Mouse (Mus musculus): ENCODE data around the gene Fam110a.
A peak's percentile ranks its signal among the peaks of the same experiment; 100 is the strongest.

Gene Fam110a

DNA sequence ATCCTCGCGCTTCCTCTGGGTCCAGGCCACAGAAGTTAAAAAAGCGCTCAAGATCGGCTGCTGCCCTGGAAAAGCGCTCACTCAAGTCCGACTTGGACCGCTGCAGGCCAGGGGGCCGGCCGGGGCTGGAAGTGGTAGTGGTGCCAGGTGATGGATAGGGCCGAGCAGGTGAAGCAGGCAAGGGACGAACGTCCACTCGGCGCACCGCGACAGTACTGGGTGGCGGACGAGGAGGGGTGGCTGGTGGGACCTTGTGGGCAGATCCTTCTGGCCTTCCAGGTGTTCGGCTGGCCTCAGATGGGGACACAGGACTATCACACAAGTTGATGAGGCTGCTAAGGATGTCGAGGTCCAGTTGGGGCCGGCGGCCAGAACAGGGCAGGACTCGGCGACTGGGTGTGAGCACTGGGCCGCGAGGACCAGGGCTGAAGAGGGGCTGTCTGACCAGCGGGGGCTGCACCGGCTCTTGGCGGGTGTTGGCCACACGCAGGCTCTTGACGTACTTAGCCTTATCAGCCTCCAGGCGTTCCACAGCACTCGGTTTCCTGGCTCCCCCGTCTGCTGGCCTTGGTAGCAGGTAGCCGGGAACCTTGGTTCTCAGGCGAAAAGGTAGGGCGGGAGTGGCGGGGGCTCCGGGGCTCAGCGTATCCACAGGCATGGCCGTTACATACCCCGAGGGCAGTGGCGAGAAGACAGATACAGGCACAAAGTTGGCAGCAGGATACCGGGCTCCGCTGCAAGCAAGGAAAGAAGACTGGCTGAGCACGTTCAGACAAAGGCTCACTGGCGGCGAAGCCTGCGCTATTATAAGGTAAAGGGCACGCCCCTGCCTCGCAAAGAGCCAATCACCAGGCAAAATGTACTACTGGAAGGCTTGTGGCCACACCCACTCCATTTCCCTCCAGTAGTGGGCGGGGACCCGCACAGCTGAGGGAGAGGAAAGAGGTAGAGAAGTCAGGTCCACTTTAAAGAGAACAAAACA lies 9.5 kb downstream of the Fam110a start:
- peak; percentile 89 for DNase-seq (ENCODE audit: low read depth, low spot score)

DNA sequence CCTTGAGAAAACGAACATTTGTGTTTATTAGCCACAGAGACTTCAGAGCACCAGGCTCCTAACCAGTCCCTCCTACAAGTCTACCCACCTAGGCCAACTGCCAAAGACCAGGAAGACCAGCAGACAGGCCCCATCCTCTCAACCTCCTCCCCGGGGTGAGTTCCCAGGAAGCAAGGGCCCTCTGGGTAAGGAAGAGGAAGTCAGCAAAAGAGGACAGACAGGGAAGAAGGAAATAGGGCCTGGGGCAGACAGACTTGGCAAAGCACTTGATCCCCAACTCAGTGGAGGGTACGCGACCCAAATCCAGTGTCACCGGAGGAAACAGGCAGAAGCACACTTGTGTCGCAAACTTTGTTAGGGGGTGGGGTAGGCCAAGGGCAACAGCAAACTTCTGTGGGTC lies 10.6 kb downstream of the Fam110a start:
- no peak for DNase-seq (ENCODE audit: low read depth, low spot score)

- no peak for DNase-seq (ENCODE audit: low read depth, low spot score)
Observed at GRCm38 (mm10) chr2:151968986-151969385, 11.0 kb downstream of the Fam110a start.

GRCm38 (mm10) chr2:151968451-151968850 lies 11.6 kb downstream of the Fam110a start:
- DNase-seq (ENCODE audit: low read depth, low spot score): no peak

GRCm38 (mm10) chr2:151967792-151968191 lies 12.2 kb downstream of the Fam110a start:
- no peak for DNase-seq (ENCODE audit: low read depth, low spot score)

DNA sequence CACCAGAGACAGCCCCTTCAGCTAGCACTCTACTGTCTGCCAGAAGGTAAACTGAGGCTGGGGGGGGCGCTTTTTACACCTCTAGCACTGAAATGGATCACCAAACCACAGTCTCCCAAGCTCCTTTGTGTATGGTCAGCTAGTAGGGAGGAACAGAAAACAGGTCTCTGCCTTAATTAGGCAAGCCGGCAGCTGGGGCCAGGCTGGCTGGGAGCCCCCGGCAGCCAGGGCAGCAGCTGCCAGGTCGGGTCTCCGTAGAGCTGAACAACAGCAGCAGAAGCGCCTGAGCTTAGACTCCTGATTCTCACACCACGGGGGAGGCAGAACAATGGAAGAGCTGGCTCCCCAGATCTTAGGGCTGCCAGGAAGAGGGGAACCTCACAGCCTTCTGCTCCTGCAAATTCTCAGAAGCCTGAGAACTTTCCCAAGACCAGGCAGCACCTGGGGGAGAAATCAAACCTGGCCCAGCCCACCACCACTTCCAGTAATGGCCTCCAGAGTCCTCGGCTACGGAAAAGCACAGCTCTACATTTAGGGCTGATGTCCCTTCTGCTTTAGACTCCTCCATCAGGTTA lies 12.8 kb downstream of the Fam110a start:
- DNase-seq (ENCODE audit: low read depth, low spot score): no peak

DNA sequence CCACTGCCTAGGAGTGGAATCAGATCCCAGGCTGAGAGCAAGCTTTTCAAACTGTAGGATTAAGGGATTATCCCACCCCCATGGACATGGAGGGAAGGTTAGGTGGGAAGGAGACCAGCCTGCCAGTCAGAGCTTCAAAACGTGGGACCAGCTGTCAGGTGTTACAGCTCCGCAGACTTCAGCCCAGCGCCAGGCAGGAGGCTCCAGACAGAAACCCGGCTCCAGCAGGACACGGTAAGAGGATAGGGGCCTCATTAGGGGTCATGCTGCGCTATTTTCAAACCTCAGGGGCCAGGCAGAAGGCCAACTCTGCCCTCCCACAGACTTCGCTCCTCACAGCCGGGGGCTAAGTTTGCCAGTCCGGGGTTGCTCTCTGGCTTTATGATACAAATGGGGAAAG lies 16.0 kb downstream of the Fam110a start:
- DNase-seq (ENCODE audit: low read depth, low spot score): no peak

DNA sequence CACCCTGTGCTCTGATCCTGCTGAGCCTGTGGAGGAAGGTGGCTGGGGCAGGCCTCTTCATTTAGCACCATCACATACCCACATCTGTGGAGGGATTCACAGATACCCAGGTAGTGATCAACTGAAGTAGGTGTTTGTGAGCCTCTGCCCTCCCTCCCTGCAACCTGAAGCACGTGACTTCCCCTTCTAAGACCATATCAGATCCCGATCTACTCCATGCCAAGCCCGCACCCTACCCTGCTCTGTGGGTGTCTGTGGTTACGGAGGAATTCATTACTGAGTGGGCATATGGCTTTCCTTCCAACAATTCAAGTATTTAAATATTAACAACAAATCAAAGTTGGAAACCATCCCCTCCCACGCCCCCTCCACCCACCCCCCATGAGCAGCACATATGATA lies 16.7 kb downstream of the Fam110a start:
- DNase-seq (ENCODE audit: low read depth, low spot score): no peak

GRCm38 (mm10) chr2:151962474-151962873 lies 17.5 kb downstream of the Fam110a start:
- DNase-seq (ENCODE audit: low read depth, low spot score): no peak

- DNase-seq (ENCODE audit: low read depth, low spot score): no peak
Observed at GRCm38 (mm10) chr2:151961284-151962196, 18.5 kb downstream of the Fam110a start.

GRCm38 (mm10) chr2:151959274-151959673 lies 20.7 kb downstream of the Fam110a start:
- DNase-seq (ENCODE audit: low read depth, low spot score): peak; percentile 72

DNA sequence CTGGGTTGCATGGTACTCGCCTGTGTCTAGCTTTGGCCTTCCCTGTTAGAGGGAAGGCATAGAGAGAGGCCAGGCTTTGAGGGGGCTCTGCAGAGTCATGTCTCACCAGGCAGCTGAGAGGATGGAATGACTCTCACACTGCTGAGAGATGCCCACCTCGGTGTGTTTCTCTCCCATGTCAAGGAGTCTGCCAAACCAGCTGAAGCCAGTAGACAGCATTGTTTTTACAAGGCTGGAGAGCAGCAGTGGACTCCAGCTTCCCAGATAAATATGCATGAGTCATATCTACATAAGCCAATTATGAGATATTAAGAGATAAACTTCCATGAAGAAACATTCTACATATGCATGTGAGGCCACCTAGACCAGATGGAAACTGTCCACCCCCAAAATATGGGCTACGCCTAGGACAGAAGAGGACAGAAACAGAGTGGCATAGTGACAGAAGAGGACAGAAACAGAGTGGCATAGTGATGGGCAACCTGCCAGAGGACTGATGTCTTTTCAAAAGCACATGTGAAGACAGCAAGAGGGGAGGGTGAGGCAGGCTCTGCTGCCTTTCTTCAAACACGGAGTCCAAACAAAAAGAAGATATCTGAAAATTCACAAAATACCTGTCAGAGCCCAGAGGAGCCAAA lies 23.4 kb downstream of the Fam110a start:
- DNase-seq (ENCODE audit: low read depth, low spot score): no peak

DNA sequence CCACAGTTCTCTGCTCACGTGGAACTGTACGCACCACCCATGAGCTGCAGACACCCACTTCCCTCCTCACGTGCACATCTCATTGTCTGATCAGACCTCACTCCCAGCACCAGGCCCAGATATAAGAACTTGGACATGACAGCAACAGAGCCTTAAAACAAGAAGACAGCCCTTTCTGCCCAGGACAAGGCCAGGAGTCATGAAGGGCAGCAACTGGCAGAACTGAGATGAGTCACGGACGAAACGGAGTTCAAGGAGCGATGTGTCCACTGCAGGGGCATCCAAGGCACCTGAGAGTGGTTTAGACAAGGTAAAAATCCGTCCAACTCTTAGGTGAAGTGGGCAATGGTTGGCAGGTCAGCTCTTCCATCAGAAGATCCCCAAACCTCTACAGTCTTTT lies 26.4 kb downstream of the Fam110a start:
- DNase-seq (ENCODE audit: low read depth, low spot score): no peak

DNA sequence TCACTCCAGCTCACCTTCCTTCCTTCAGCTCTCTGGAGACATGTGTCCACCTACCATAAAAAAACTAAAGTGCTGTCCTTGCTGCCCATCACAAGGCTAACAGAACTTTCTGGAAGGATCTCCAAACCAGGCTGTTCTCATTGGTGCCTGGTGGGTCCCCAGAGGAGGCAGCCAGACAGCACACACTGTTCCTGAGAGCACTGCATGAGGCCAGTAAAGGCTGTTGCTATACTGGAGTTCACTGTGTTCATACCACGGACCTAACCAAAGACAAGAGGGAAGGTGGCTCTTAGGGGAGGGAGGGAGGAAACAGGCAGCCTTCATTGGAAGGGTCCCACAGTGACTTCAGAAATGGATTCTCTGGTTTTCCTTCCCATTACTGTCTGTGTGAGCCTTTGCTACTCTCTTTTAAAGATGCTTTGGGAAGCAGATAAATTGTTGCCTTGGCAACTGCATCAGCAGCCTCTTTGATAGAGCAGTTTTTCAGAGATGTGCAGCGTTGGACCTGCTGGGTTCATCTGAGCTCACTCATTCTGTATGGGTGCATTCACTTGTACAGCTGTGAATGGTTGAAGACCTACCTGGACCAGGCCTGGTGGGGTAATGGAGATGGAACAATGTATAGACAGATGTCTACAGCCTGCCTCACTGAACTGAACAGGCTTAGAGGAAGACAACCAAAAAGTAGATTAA lies 30.8 kb downstream of the Fam110a start:
- no peak for DNase-seq (ENCODE audit: low read depth, low spot score)

- no peak for DNase-seq (ENCODE audit: low read depth, low spot score)
Observed at GRCm38 (mm10) chr2:151948311-151948710, 31.7 kb downstream of the Fam110a start.

GRCm38 (mm10) chr2:151947617-151948016 lies 32.4 kb downstream of the Fam110a start:
- DNase-seq (ENCODE audit: low read depth, low spot score): no peak

DNA sequence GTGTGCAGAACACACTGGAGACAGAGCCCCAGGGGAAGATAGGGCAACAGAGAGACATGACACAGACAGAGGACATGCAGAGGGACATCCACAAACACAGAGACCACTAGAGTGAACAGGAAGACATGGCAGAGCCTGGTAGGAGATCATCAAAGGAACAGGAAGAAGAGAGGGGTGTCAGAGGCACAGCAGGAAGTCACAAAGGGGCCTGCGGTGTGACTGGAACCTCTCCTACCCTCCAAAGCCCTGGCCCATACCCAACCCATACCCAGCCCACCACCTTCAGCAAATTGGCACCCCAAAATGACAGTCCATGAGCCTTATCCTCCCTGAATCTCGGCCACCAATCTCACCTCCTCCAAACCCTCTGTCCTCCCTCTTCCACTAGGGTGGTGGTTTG lies 35.9 kb downstream of the Fam110a start:
- DNase-seq (ENCODE audit: low read depth, low spot score): no peak

- DNase-seq (ENCODE audit: low read depth, low spot score): no peak
Observed at GRCm38 (mm10) chr2:151941269-151941668, 38.8 kb downstream of the Fam110a start.

- DNase-seq (ENCODE audit: low read depth, low spot score): no peak
Observed at GRCm38 (mm10) chr2:151939651-151940420, 40.2 kb downstream of the Fam110a start.

DNA sequence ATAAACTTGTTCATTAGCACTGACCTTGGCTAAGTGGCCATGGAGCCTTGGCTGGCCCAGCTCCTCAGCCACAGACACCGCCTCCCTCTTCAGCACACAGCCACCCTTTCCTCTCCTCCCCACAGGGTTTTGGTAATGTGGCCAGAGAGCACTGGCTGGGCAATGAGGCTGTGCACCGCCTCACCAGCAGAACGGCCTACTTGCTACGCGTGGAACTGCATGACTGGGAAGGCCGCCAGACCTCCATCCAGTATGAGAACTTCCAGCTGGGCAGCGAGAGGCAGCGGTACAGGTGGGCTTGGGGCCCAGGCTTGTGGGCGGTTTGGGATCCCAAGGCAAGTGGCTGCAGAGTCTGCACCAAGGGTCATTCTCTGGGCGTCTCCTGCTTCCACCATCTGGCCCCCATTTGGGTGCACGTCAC lies 41.2 kb downstream of the Fam110a start:
- no peak for DNase-seq (ENCODE audit: low read depth, low spot score)

Data from forelimb bud, embryonic 11.5 days (tissue).